Mouse (Mus musculus) left cerebral cortex, postnatal 4 days (tissue): Measurements from ENCODE around the gene Kif21b. TPM values are rescaled to one million over a fixed set of nuclear protein-coding genes. Genes with fewer than 3 reads are reported as not detected.
A peak's percentile ranks its signal among the peaks of the same experiment; 100 is the strongest.

Experiments
- DNase-seq: peaks from one replicate; pipeline ENCODE4 v3.0.0-alpha.2; 2022
- intact Hi-C: fragments of 180-260 bp; cut with DNase I; formaldehyde crosslinking; loops from one replicate; pipeline ENCODE4 v1.15.1; 2025
- total RNA-seq, 2 experiments: library from RNA; stranded (reverse); gene quantifications; 2 replicates each; pipeline ENCODE4 v1.2.3; 2021

Gene Kif21b
- total RNA-seq, 2 experiments from 2014 or later = 320 to 326 TPM

- no peak for DNase-seq
- intact Hi-C loops = no loop called here
Observed at GRCm38 (mm10) chr1:136223758-136224342, 92.7 kb downstream of the Kif21b start.

GRCm38 (mm10) chr1:136225846-136226245 lies 94.7 kb downstream of the Kif21b start:
- DNase-seq = peak; percentile 43
- intact Hi-C loops = no loop called here

GRCm38 (mm10) chr1:136226626-136227025 lies 95.4 kb downstream of the Kif21b start:
- no peak for DNase-seq
- intact Hi-C loops = no loop called here

Other genes starting within 250 kb of the Kif21b start
- gene Pkp1, start 212.2 kb upstream of the Kif21b start, total RNA-seq = under 1 TPM in 1 of 2 experiments, not detected in 1; 0.18 TPM
- under 1 TPM; 0.08 to 0.10 TPM for gene Igfn1, start 125.0 kb upstream of the Kif21b start, total RNA-seq
- gene Tmem9, start 123.2 kb upstream of the Kif21b start, total RNA-seq = 10 to 100 TPM; 64.2 to 77.1 TPM
- gene Ascl5, start 80.6 kb upstream of the Kif21b start, total RNA-seq = 1 to 10 TPM; 1.2 to 1.3 TPM
- under 1 TPM; 0.60 to 0.95 TPM for gene Cacna1s, start 78.6 kb upstream of the Kif21b start, total RNA-seq
- 1 to 10 TPM; 1.0 to 1.2 TPM for gene Mroh3, start 81.4 kb downstream of the Kif21b start, total RNA-seq
- 1 to 10 TPM; 4.8 to 5.9 TPM for gene Inava, start 102.9 kb downstream of the Kif21b start, total RNA-seq
- 10 to 100 TPM; 10.2 to 11.5 TPM for gene Gpr25, start 129.5 kb downstream of the Kif21b start, total RNA-seq
- gene Camsap2, start 214.7 kb downstream of the Kif21b start, total RNA-seq = 100 to 1,000 TPM; 153 to 159 TPM